Mouse (Mus musculus) heart, embryonic 12.5 days (tissue): ENCODE data around the gene Zfp54. TPM values are rescaled to one million over a fixed set of nuclear protein-coding genes. Genes with fewer than 3 reads are reported as not detected.
"Not testable (repeated sequence)": the region's sequence is repeated elsewhere in the genome, so short reads cannot be mapped to it uniquely, and the experiment has no call there.

Source experiments
- ATAC-seq: fragments of 200-750 bp; cut with Nextera tagmentation; 2 replicates; pipeline ENCODE4 v1.8.0; 2017; ENCODE audit warnings: moderate TSS enrichment, moderate library complexity; ENCODE audit not compliant: insufficient number of reproducible peaks, low FRiP score
- H3K27ac ChIP-seq: fragments of 300-500 bp; sonication (generic); 2 replicates; pipeline ENCODE4 v1.5.1; 2016; ENCODE audit warnings: mild to moderate bottlenecking, moderate library complexity; ENCODE audit not compliant: poor library complexity, severe bottlenecking
- H3K27me3 ChIP-seq: fragments of 300-500 bp; sonication (generic); replicated peaks from 2 replicates; pipeline ENCODE4 v1.6.1; 2016; ENCODE audit warnings: mild to moderate bottlenecking, moderate library complexity
- H3K36me3 ChIP-seq: fragments of 300-500 bp; sonication (generic); 2 replicates; pipeline ENCODE4 v1.6.1; 2016; ENCODE audit warnings: mild to moderate bottlenecking, moderate library complexity
- H3K4me1 ChIP-seq: fragments of 300-500 bp; sonication (generic); replicated peaks from 2 replicates; pipeline ENCODE4 v1.6.1; 2016; ENCODE audit warnings: mild to moderate bottlenecking
- H3K4me2 ChIP-seq: fragments of 300-500 bp; sonication (generic); 2 replicates; pipeline ENCODE4 v1.6.1; 2016; ENCODE audit warnings: mild to moderate bottlenecking, moderate library complexity
- H3K4me3 ChIP-seq: fragments of 300-500 bp; sonication (generic); 2 replicates; pipeline ENCODE4 v1.5.1; 2016; ENCODE audit warnings: mild to moderate bottlenecking
- H3K9ac ChIP-seq: fragments of 300-500 bp; sonication (generic); 2 replicates; pipeline ENCODE4 v1.6.1; 2016; ENCODE audit warnings: mild to moderate bottlenecking, moderate library complexity
- H3K9me3 ChIP-seq: fragments of 300-500 bp; sonication (generic); replicated peaks from 2 replicates; pipeline ENCODE4 v1.6.1; 2016; ENCODE audit warnings: mild to moderate bottlenecking, moderate library complexity
- WGBS: fragments of 180-500 bp; shearing (Covaris S2); methylation state at CpG from one replicate; pipeline ENCODE4 v1.1.7; 2016; 5-methylcytosine and 5-hydroxymethylcytosine counted together
- polyA plus RNA-seq: library from polyadenylated mRNA; unstranded; fragments of >200 nt; fragmentation: Nextera tagmentation; extraction: Ambion mirVana; gene quantifications from 2 replicates; pipeline ENCODE4 v1.2.1, GENCODE M21; 2016

Zfp54 gene
- polyA plus RNA-seq = 3.3 and 3.4 TPM in 2 replicates

DNA sequence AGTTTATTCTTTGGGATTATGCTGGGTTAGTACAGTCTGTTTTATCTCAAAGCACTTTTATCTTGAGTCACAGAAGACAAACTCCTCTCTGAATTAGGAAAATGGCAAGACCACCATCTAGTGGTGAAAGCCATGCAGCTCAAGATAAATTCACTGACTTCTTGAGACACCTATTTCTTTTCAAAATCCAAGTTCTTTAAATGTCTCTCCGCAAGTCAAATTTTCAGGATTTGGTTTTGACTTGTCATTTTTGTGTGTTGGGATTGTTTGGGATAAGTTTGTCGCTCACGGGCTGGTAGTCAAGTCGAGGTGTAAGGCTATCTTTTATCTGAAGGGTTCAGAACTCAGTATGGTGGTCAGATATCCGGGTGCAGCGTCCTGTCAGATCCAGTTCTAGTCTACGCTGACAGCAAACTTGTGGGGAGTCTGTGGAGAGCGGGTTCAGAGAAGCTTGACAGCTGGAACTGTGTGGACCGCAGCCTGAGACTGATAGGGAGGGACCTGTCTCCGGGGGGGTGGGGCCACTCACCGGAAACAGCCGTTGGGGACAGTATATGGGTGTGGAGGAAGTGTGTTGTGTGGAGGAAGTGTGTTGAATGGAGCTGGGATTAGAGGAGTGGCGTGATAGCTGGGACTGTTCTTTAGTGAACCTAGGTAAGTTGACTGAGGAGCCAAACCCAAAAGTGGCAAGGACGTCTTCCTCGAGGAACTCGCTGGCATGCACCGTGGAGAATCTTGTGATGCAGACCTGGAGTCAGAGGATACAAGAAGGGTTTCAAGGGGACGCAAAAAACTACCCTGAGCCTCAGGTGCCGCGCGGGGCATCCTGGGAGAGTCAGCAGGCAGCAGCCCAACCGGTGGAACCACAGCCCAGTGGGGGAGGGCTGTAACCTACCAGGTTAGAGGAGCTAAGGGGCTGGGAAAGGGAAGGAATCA, at the start of gene Zfp54:
Gene Zfp54 (plus strand): TSS at position 564 of the 936 bp plus-strand sequence.
- no peaks in the 10 kb centered on the region for H3K27me3 ChIP-seq
- peak; percentile 99 for ATAC-seq
- H3K9ac ChIP-seq = peak within 1 kb of the TSS; percentile 73
- H3K4me1 ChIP-seq = 0 out of 2 replicates have a peak, but pooled peaks cover 4% of the 10 kb centered on the region
- WGBS = under 1% methylated on average over 22 of the region's 22 CpGs
- H3K4me2 ChIP-seq = peak within 1 kb of the TSS; percentile 92
- no peaks in the 10 kb centered on the region for H3K9me3 ChIP-seq
- H3K4me3 ChIP-seq = peak within 1 kb of the TSS; percentile 65
- peak within 1 kb of the TSS; percentile 64 for H3K27ac ChIP-seq
- no peaks in the 10 kb centered on the region for H3K36me3 ChIP-seq

DNA sequence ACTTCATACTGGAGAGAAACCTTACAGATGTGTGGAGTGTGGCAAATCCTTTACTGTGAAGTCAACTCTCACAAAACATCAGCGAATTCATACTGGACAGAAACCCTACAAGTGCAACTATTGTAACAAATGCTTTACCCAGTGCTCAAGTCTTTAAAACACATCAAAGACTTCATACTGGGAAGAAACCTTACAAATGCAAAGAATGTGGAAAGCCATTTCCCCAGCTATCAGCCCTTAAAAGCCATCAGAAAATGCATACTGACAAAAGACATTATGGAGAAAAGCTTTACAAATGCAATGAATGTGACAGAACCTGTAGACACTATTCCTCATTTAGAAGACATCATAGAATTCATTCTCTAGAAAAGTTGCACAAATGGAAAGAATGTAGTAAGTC, 47.7 kb upstream of the Zfp54 start:
- 49% methylated on average over 1 of the region's 1 CpGs for WGBS
- Histone ChIP-seq H3K9ac (no peak overlapping the region), H3K9me3 (no peaks in the 10 kb centered on the region), H3K4me1 (no peaks in the 10 kb centered on the region), H3K4me2 (no peak overlapping the region), H3K36me3 (no peaks in the 10 kb centered on the region), H3K27ac (no peak overlapping the region), H3K27me3 (no peaks in the 10 kb centered on the region), H3K4me3 (no peak overlapping the region)
- ATAC-seq = no peak

DNA sequence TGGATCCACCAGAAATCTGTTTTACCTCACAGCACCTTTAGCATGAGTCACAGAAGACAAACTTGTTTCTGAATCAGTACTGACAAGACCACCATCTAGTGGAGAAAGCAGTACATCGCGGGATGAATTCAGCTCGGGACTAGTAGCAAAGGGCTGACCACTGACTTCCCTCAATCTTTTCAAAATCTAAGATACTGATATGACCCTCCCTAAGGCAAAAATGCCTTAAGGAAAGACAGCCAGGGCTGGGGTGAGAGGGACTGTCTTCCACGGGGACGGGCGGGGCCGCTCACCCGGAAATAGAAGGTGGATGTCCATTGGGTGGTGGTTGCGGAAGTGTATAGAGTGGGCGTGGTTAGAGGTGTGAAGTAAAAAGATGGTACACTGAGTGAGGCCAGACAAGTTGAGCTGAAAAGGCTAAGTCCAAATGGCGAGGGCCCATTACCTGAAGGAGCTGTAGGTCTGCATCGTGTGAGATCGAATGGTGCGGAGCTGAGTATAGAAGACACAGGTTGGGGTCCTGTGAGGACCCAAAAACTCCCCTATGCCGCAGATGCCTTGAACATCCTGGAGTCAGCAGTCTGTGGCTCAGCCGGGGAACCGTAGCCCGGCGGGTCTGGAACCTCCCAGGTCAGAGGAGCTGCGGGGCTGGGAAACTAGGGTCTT, 39.5 kb upstream of the Zfp54 start, which contains the start of gene Zfp677:
Gene Zfp677 (plus strand): TSS at position 358 of the 666 bp plus-strand sequence.
- Histone ChIP-seq H3K27me3 (no peaks in the 10 kb centered on the region), H3K4me2 (peak within 1 kb of the TSS; percentile 89), H3K4me1 (no peaks in the 10 kb centered on the region), H3K36me3 (no peaks in the 10 kb centered on the region), H3K9me3 (no peaks in the 10 kb centered on the region), H3K27ac (no peak within 1 kb of the TSS), H3K9ac (peak within 1 kb of the TSS; percentile 64), H3K4me3 (peak within 1 kb of the TSS; percentile 60)
- ATAC-seq = peak; percentile 96
- WGBS = 5% methylated on average over 20 of the region's 20 CpGs

DNA sequence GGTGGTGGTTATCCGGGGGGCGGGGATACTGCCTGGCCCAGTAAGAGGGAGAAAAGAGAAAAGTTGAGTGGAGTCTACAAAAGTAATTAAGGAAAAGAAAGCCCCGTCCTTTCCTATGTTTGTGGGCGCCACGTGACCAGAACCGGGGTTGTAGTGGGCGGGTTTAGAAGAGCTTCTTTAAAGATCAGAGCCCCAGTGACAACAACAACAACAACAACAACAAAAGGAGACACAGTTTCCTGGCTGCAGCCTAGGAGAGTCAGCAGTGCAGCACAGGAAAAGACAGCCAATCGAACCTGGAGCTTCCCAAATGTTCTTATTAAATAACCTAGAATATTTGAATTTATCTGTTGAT, 39.0 kb upstream of the Zfp54 start:
- no peak; the same call in 1 of the 2 replicates for ATAC-seq
- Histone ChIP-seq H3K4me2 (peak overlapping the region; percentile 89), H3K27me3 (no peaks in the 10 kb centered on the region), H3K36me3 (no peaks in the 10 kb centered on the region), H3K9me3 (no peaks in the 10 kb centered on the region), H3K4me3 (peak overlapping the region; percentile 60), H3K9ac (peak overlapping the region; percentile 21), H3K27ac (no peak overlapping the region), H3K4me1 (no peaks in the 10 kb centered on the region)
- 21% methylated on average over 8 of the region's 8 CpGs for WGBS

DNA sequence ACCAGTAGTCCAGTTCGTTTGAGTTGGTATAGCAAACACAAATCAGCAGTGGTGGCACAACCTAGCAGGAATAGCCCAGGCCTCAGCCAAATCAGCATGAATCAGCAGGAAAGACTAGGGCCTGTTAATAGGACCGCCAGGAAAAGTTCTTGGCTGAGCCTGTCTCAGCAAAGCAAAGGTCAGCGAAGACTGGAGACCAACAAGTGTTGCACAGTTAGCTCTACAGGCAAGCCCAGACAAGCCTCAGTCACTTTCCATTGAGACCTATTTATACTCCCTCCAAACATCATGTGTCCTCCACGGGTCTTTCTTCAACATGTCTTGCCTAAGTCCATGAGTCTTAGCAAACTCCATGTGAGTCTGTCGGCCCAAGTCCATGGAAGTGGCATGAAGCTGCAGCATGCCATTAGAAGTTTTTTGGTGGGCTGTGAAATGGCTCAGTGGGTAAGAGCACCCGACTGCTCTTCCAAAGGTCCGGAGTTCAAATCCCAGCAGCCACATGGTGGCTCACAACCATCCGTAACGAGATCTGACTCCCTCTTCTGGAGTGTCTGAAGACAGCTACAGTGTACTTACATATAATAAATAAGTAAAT, 15.9 kb downstream of the Zfp54 start:
- not testable (repeated sequence) for H3K4me3 ChIP-seq, H3K27me3 ChIP-seq, ATAC-seq, H3K9ac ChIP-seq, H3K4me1 ChIP-seq, H3K9me3 ChIP-seq, H3K4me2 ChIP-seq, H3K36me3 ChIP-seq, H3K27ac ChIP-seq
- 74% methylated on average over 9 of the region's 9 CpGs for WGBS

DNA sequence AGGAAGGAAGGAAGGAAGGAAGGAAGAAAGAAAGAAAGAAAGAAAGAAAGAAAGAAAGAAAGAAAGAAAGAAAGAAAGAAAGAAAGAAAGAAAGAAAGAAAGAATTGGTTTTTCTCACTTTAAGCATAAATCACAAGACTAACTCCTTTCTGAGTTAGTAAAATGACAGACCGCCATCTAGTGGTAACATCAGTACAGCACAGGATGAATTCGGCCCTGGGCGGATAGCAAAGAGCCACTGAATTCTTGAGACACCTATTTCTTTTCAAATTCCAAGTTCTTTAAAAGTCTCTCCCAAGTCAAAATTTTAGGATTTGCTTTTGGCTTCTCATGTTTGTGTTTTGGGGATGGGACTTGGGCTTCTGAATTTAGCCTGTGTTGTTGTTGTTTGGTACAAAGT, 26.6 kb downstream of the Zfp54 start:
- peaks cover 5% of the 10 kb centered on the region; the same call in 1 of the 2 replicates for H3K36me3 ChIP-seq
- no peaks in the 10 kb centered on the region for H3K27me3 ChIP-seq
- peak overlapping the region; percentile 70 for H3K9ac ChIP-seq
- peak; percentile 79 for ATAC-seq
- H3K9me3 ChIP-seq = no peaks in the 10 kb centered on the region
- peak overlapping the region; percentile 71 for H3K4me3 ChIP-seq
- WGBS = 0% methylated on average over 3 of the region's 3 CpGs
- H3K4me1 ChIP-seq = peaks cover 5% of the 10 kb centered on the region
- peak overlapping the region; percentile 78; the same call in 1 of the 2 replicates for H3K27ac ChIP-seq
- H3K4me2 ChIP-seq = peak overlapping the region; percentile 74

DNA sequence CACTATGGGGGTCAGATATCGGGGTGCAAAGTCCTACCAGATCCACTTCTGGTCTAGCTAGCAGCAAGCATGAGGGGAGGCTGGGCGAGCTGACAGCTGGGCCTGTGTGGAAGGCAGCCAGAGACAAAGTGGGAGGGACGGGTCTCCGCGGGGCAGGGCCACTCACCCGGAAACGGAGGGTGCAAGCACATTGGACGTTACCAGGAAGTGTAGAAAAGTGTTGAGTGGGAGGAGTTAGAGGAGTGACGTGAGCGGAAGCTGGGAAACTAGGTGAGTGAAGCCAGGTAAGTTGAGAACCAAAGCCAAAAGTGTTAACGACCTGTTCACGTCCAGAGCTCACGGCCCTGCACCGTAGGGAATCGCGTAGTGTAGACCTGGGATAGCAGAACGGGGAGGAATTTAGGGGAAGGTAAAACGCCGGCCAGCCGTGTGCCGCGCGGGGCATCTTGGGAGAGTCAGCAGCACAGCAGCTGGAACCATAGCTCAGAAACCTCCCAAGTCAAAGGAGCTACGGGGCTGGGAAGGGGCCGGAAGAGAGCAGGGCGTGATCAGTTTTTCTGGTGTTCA, 27.2 kb downstream of the Zfp54 start, which contains the start of gene Zfp51:
Gene Zfp51 (plus strand): TSS at position 237 of the 567 bp plus-strand sequence.
- Histone ChIP-seq H3K4me1 (peaks cover 5% of the 10 kb centered on the region), H3K27ac (peak within 1 kb of the TSS; percentile 78), H3K27me3 (no peaks in the 10 kb centered on the region), H3K9ac (peak within 1 kb of the TSS; percentile 70), H3K4me3 (peak within 1 kb of the TSS; percentile 71), H3K36me3 (peaks cover 5% of the 10 kb centered on the region; the same call in 1 of the 2 replicates), H3K9me3 (no peaks in the 10 kb centered on the region), H3K4me2 (peak within 1 kb of the TSS; percentile 74)
- under 1% methylated on average over 26 of the region's 26 CpGs for WGBS
- ATAC-seq = peak; percentile 100

DNA sequence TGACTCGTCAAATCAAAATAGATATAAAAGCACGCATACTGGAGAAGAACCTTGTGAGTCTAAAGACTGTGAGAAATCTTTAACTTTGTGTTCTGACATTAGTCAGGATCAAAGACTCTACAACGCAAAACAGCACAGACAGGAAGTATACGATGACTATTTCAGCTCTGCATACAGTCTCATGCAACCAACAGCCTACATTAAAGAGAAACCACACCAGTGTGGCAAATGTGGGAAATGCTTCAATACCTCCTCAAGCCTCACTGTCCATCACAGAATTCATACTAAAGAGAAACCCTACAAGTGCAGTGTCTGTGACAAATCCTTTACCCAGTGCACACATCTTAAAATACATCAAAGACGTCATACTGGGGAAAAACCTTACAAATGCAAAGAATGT, 40.5 kb downstream of the Zfp54 start:
- no peak overlapping the region for H3K9ac ChIP-seq
- ATAC-seq = no peak
- no peaks in the 10 kb centered on the region for H3K9me3 ChIP-seq
- no peak overlapping the region for H3K27ac ChIP-seq
- peaks cover 32% of the 10 kb centered on the region for H3K36me3 ChIP-seq
- H3K4me2 ChIP-seq = no peak overlapping the region
- WGBS = 91% methylated on average over 5 of the region's 5 CpGs
- H3K4me1 ChIP-seq = no peaks in the 10 kb centered on the region
- H3K4me3 ChIP-seq = no peak overlapping the region
- H3K27me3 ChIP-seq = no peaks in the 10 kb centered on the region

DNA sequence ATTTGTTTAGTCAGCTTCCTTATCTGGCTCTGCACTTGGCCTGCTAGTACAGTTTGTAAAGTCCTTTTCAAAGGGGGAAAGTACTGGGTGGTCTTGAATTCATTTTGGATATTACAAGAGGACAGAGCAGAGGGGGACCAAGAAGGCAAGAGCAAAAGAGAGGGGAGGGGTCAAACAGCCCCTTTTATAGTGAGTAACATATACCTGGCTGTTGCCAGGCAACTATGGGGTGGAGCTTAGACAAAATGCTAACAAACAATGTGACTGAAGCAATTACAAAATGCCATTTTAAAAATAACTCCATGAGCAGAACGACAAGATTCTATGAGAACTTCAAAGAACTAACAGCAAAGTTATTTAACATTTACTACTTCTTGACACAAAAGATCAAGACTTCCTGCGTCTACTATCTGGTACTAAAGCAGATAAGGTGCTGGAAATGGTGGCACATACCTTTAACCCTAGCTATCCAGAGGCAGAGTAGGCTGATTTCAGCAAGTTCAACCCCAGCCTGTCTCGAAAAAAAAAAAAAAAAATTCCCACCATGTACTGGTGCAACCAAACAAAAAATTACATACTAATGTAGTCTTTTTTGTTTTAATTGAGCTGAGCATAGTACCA, 49.1 kb downstream of the Zfp54 start:
- Histone ChIP-seq H3K4me2 (no peak overlapping the region), H3K27ac (no peak overlapping the region), H3K27me3 (no peaks in the 10 kb centered on the region), H3K9ac (no peak overlapping the region), H3K9me3 (no peaks in the 10 kb centered on the region), H3K4me1 (peaks cover 10% of the 10 kb centered on the region), H3K4me3 (no peak overlapping the region), H3K36me3 (no peaks in the 10 kb centered on the region)
- ATAC-seq = no peak
- 27% methylated on average over 3 of the region's 3 CpGs for WGBS

DNA sequence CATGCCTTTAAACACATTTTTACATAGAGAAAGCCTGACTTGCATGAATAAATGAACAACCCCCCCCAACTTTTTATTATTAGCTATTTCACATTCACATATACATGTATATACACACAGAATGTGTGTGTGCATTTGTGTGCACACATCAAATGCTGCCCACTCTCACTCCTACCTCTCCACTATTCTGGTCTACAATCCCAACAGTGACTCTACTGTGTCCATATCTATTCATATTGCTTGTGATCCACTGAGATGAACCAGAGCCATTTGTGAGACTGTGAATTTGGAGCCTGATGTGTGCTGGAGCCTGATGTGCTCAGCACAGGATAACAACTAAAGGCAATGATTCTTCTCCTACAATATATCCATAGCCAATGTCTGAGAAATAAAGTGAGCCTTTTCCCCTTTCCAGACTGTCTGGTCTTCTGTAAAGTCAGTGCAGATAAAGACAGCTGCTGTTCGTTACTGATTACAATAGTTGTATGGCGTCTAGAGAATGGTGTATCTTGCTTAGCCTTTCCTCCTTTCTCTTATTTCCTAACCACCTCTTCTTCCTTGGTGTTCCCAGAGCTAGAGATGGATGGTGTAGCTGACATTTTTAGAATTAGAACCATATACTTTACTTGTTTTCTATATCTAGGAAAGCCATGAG, 49.8 kb downstream of the Zfp54 start:
- ATAC-seq = no peak
- no peak overlapping the region for H3K4me3 ChIP-seq
- H3K9me3 ChIP-seq = no peaks in the 10 kb centered on the region
- peaks cover 10% of the 10 kb centered on the region for H3K4me1 ChIP-seq
- no peak overlapping the region for H3K9ac ChIP-seq
- no peak overlapping the region for H3K27ac ChIP-seq
- no peak overlapping the region for H3K4me2 ChIP-seq
- H3K27me3 ChIP-seq = no peaks in the 10 kb centered on the region
- no peaks in the 10 kb centered on the region for H3K36me3 ChIP-seq
- WGBS = 21% methylated on average over 2 of the region's 2 CpGs
